Mouse (Mus musculus) v-Abl transformed pro-B cells (cell line): Measurements from ENCODE around the gene Gtpbp1.

Experiments
- in situ Hi-C, 2 experiments: fragments of 400-800 bp; cut with MboI; formaldehyde crosslinking; loops; one replicate each; pipeline ENCODE4 v1.15.1; 2025; ENCODE audit not compliant: unreplicated experiment in 2 of 2

The Gtpbp1 gene

GRCm38 (mm10) chr15:79768302-79768701 is 77.7 kb downstream of the Gtpbp1 start:
- in situ Hi-C loops, result no loop called here

- in situ Hi-C loops, result no loop called here
Measured at GRCm38 (mm10) chr15:79770629-79771240, 80.1 kb downstream of the Gtpbp1 start.
